Mouse (Mus musculus) lung, adult 2 months (tissue): ENCODE results near the gene Kcnma1. TPM values are rescaled to one million over a fixed set of nuclear protein-coding genes. Genes with fewer than 3 reads are reported as not detected.

ENCODE experiments used
- DNase-seq: peaks from one replicate; pipeline ENCODE4 v3.0.0; 2022
- H3K4me1 ChIP-seq: fragments of 200-500 bp; 2 replicates; pipeline ENCODE4 v1.6.1; 2011; ENCODE audit warnings: low read length; ENCODE audit not compliant: control insufficient read depth, insufficient read depth
- H3K4me3 ChIP-seq: fragments of 200-500 bp; replicated peaks from 2 replicates; pipeline ENCODE3; 2011; ENCODE audit warnings: low read depth, mild to moderate bottlenecking, control low read depth, low read length; ENCODE audit errors: extremely low read depth
- CTCF ChIP-seq: fragments of 200-500 bp; IDR thresholded peaks from 2 replicates; pipeline ENCODE4 v1.5.1; 2011; ENCODE audit warnings: mild to moderate bottlenecking, low read length, control low read depth; ENCODE audit not compliant: insufficient read depth
- POLR2A ChIP-seq: fragments of 200-500 bp; IDR thresholded peaks from 2 replicates; pipeline ENCODE4 v1.6.1; 2011; ENCODE audit warnings: low read depth, mild to moderate bottlenecking, control low read depth, low read length, borderline replicate concordance; ENCODE audit errors: extremely low read depth
- WGBS: fragments of 180-500 bp; shearing (Covaris S2); methylation state at CpG from one replicate; pipeline ENCODE4 v1.1.7; 2018; 5-methylcytosine and 5-hydroxymethylcytosine counted together
- polyA plus RNA-seq: library from polyadenylated mRNA; depleted of rRNA; stranded (reverse); fragments of >200 nt; gene quantifications from 2 replicates; pipeline ENCODE4 v1.2.3, GENCODE M21; 2012

Gene Kcnma1
- polyA plus RNA-seq, 1 experiment, result 1.6 TPM

GRCm38 (mm10) chr14:23633011-23633595 lies 381.2 kb downstream of the Kcnma1 start:
- H3K4me3 ChIP-seq, result no peak overlapping the region
- DNase-seq, result no peak
- no peaks in the 10 kb centered on the region for H3K4me1 ChIP-seq
- WGBS, result 72% methylated on average over 5 of the region's 5 CpGs
- TF ChIP-seq CTCF (no peak), POLR2A (no peak)

GRCm38 (mm10) chr14:23626925-23627324 lies 387.4 kb downstream of the Kcnma1 start:
- 53% methylated on average over 6 of the region's 6 CpGs for WGBS
- no peak for TF ChIP-seq POLR2A
- TF ChIP-seq CTCF, result no peak
- no peaks in the 10 kb centered on the region for H3K4me1 ChIP-seq

GRCm38 (mm10) chr14:23626114-23626513 lies 388.2 kb downstream of the Kcnma1 start:
- WGBS, result 37% methylated on average over 2 of the region's 2 CpGs
- TF ChIP-seq POLR2A (no peak), CTCF (no peak)
- H3K4me1 ChIP-seq, result no peaks in the 10 kb centered on the region

More at GRCm38 (mm10) chr14:23626925-23627324, 387.4 kb downstream of the Kcnma1 start:
- no peak for DNase-seq
- H3K4me3 ChIP-seq, result no peak overlapping the region

GRCm38 (mm10) chr14:23625436-23625835 lies 388.9 kb downstream of the Kcnma1 start:
- Histone ChIP-seq H3K4me1 (no peaks in the 10 kb centered on the region), H3K4me3 (no peak overlapping the region)
- WGBS, result 91% methylated on average over 6 of the region's 6 CpGs
- DNase-seq, result no peak
- TF ChIP-seq CTCF, result no peak
- no peak for TF ChIP-seq POLR2A

More at GRCm38 (mm10) chr14:23626114-23626513, 388.2 kb downstream of the Kcnma1 start:
- H3K4me3 ChIP-seq, result no peak overlapping the region
- no peak for DNase-seq

- WGBS, result 55% methylated on average over 1 of the region's 1 CpGs
- H3K4me3 ChIP-seq, result no peak overlapping the region
- TF ChIP-seq CTCF, result no peak
- TF ChIP-seq POLR2A, result no peak
- no peak for DNase-seq
- no peaks in the 10 kb centered on the region for H3K4me1 ChIP-seq
These were observed 389.8 kb downstream of the Kcnma1 start for GRCm38 (mm10) chr14:23624455-23624854.

GRCm38 (mm10) chr14:23620685-23621084 lies 393.6 kb downstream of the Kcnma1 start:
- WGBS, result 77% methylated on average over 2 of the region's 2 CpGs
- Histone ChIP-seq H3K4me1 (no peaks in the 10 kb centered on the region), H3K4me3 (no peak overlapping the region)
- TF ChIP-seq CTCF (no peak), POLR2A (no peak)
- no peak for DNase-seq

GRCm38 (mm10) chr14:23618973-23619372 lies 395.3 kb downstream of the Kcnma1 start:
- Histone ChIP-seq H3K4me3 (no peak overlapping the region), H3K4me1 (no peaks in the 10 kb centered on the region)
- TF ChIP-seq CTCF, result no peak
- TF ChIP-seq POLR2A, result no peak
- 65% methylated on average over 2 of the region's 2 CpGs for WGBS
- no peak for DNase-seq

- 36% methylated on average over 1 of the region's 1 CpGs for WGBS
- TF ChIP-seq POLR2A, result no peak
- no peak for TF ChIP-seq CTCF
- DNase-seq, result no peak
- no peaks in the 10 kb centered on the region for H3K4me1 ChIP-seq
- H3K4me3 ChIP-seq, result no peak overlapping the region
These were observed 396.2 kb downstream of the Kcnma1 start for GRCm38 (mm10) chr14:23618081-23618480.

- TF ChIP-seq CTCF (no peak), POLR2A (no peak)
- Histone ChIP-seq H3K4me1 (no peaks in the 10 kb centered on the region), H3K4me3 (no peak overlapping the region)
- 71% methylated on average over 3 of the region's 3 CpGs for WGBS
- no peak for DNase-seq
These were observed 404.2 kb downstream of the Kcnma1 start for GRCm38 (mm10) chr14:23610054-23610453.

GRCm38 (mm10) chr14:23605740-23606139 lies 408.6 kb downstream of the Kcnma1 start:
- Histone ChIP-seq H3K4me3 (no peak overlapping the region), H3K4me1 (no peaks in the 10 kb centered on the region)
- TF ChIP-seq CTCF (no peak), POLR2A (no peak)
- WGBS, result 63% methylated on average over 7 of the region's 7 CpGs
- no peak for DNase-seq
